Mouse (Mus musculus) lung, postnatal 10 days (tissue): ENCODE data around the gene Vcan.
"Not testable (repeated sequence)": the region's sequence is repeated elsewhere in the genome, so short reads cannot be mapped to it uniquely, and the experiment has no call there.

ENCODE experiments used
- DNase-seq: peaks from one replicate; pipeline ENCODE4 v3.0.0; 2021

The Vcan gene

DNA sequence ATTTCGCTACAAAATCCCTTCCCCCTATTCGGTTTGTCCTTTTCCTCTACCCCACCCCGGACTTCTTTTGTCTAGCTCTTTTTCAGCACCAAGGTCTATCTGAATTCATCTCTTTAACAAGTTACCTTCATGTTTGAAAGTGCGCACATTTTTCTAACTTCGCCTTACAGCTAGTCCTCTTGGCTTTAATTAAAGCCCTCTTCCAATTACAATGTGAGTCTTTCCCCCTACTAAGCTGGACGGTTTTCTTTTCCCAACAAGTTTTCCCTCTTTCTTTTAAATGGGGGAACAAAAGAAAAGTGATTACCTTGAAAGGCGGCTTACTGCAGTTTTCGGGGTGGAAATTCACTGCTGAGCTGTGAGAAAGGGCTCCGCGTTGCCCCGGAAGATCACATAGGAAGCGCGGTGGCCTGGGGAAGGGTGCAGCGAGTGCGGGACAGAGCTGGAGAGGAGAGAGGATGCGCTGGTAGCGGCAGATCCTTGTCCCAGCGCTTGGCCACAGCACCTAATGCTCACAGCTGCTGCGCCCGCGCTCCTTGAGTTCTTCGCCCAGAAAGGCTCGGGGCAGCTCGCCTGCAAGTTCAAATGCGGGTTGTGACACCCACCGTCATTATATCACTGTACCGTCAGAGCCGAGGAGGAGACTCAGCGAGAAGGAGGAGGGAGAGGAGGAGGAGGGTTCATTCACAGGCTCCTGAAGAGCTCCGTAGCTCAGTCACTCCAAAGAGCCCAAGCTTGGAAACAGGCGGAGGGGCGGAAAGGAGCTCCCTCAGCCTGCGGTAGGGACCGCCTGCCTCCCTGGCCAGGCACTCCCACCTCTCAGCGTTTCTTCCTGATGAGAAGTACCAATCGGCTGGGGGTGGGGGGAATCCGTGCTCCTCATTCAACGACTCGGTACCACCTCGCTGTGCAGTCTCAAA is at the start of gene Vcan:
TSS of gene Vcan (minus strand) at position 744 of the 920 bp plus-strand sequence.
- DNase-seq: peak; percentile 33

GRCm38 (mm10) chr13:89791475-89791874 is 49.2 kb upstream of the Vcan start:
- no peak for DNase-seq

- no peak for DNase-seq
Observed at GRCm38 (mm10) chr13:89782886-89783285, 40.6 kb upstream of the Vcan start.

DNA sequence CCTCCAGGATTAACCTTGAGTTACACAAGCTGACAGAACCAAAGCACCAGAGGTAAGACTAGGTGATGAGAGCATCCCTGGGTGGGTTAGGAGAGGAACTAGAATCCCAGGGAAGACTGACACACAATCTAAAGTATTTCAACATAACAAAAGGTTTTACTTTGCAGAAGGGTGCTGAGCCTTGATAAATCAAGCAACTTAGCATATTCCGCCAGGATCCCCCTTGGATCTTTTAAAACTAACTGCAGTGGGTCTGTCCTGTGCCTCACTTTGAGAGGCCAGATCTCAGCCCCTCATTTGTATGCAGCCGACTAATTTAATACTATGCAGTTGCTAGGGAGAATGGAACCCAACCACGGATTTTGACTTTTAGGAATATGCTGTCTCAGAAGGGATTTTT is 38.0 kb upstream of the Vcan start:
- DNase-seq: no peak

- DNase-seq: peak; percentile 76
Observed at GRCm38 (mm10) chr13:89779208-89779911, 37.1 kb upstream of the Vcan start.

- DNase-seq: no peak
Observed at GRCm38 (mm10) chr13:89777764-89778163, 35.5 kb upstream of the Vcan start.

DNA sequence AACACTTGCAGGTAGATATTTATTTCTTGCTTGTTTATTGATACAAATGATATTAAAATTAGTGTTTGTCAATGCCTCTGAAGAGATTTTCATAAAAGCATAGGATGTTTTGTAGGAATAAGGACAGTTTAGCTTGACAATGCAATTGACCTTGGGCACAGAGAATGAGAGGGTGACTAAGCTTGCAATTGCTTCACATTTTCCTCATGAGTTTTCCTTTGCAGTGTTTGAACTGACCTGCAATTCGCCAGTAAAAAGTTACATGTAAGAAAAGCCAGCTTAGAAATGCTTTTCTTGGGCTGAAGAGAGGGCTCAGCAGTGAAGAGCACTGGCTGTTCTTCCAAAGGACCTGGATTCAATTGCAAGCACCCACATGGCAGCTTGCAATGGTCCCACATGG is 34.8 kb upstream of the Vcan start:
- no peak for DNase-seq

DNA sequence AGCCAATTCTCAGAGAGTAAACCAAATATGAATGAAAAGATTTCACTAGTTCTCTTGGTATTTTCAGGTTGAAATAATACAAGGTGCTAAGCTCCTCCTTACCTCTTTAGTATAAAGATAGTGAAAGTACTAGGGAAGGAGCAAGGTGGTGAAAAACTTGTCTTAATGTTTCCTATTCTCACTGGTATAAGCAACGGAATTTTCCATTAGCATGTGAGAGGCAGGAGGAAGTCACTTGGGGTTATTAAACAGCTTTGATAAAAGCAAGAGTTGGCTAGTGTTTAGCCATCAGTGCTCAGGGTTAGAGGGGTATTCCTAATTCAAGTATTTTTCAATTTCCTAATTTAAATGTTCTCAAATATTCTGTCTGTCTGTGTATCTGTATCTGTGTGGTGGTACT is 24.2 kb upstream of the Vcan start:
- no peak for DNase-seq

DNA sequence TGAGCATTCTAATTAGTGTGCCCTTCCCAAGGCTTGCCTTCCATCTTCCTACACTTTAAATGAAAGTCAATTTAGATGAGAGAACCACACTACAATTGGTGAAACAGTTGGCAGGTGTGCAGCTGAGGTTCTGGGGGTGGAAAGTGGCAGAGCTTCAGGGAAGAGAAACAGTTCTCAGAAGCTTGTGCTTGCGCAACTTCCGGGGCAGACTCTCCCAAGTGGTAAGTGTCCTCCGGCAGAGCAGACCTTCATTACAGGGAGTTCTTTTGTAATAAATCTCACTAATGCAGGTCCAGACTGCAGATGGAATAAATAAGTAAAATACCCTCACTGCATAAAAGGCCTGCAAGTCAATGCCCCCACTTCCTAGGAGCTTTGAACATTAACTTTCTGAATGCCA is 23.7 kb upstream of the Vcan start:
- no peak for DNase-seq

GRCm38 (mm10) chr13:89762339-89762738 is 20.0 kb upstream of the Vcan start:
- no peak for DNase-seq

- DNase-seq: no peak
Observed at GRCm38 (mm10) chr13:89756347-89756746, 14.0 kb upstream of the Vcan start.

DNA sequence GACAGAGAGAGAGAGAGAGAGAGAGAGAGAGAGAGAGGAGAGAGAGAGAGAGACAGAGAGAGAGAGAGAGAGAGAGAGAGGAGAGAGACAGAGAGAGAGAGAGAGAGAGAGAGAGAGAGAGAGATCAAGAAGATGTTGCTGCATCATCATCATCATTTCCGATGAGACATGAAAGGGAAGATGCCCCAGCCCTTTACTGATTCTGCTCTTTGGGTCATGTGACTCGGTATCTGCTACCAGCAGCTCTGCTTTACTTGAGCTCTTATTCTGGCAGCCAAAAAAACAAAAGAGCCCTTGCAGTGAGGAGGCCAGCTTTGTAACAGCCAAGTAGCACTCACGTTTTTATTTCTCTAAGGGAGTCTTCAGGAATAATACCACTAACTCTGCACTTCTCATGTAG is 8.3 kb upstream of the Vcan start:
- DNase-seq: not testable (repeated sequence)

DNA sequence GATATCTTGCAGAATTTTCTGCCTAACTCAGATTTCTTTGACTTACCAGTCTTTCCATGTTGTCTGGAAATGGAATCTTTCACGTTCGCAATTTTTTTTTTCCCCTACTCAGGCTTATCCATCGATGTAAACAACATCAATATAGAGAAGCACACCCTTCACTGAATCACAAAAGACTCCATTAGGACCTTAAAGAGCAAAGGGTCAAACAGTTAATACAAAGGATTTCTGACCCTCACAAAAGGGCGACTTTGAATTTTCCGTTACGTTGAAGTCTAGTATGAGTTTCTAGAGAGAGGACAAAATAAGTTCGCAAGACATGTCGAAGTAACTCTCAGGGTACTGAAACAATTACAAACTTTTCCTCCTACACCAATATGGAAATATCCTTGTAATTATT is 892 bp upstream of the Vcan start:
- no peak for DNase-seq

DNA sequence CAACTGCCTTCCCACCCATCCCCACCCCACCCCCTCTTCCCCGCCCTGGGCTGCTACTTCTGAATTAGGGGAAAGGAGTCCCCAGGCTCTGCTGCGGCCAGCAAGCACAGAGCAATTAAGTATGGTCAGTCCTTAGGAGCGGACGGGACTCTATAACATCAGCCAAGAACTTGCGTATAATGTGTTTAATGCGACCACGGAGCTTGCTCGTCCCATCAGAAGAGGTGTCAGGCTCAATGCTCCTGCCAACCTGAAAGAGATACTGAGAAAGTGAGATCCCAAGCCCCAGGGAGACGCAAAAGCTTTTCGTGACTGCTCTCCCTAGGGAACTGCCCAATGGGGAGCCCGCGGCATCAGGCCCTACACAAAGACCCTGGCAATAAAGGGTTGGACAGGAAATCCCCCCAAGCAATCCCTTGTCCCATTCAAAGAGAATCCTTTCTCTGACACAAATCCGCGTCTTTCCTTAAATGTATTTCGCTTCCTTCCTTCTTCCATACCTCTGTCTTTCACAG is 434 bp upstream of the Vcan start:
- no peak for DNase-seq

GRCm38 (mm10) chr13:89741116-89741551 is 1.2 kb downstream of the Vcan start:
- peak; percentile 43 for DNase-seq

GRCm38 (mm10) chr13:89740243-89741115 is 1.8 kb downstream of the Vcan start:
- peak; percentile 84 for DNase-seq

GRCm38 (mm10) chr13:89739696-89740242 is 2.5 kb downstream of the Vcan start:
- DNase-seq: no peak

DNA sequence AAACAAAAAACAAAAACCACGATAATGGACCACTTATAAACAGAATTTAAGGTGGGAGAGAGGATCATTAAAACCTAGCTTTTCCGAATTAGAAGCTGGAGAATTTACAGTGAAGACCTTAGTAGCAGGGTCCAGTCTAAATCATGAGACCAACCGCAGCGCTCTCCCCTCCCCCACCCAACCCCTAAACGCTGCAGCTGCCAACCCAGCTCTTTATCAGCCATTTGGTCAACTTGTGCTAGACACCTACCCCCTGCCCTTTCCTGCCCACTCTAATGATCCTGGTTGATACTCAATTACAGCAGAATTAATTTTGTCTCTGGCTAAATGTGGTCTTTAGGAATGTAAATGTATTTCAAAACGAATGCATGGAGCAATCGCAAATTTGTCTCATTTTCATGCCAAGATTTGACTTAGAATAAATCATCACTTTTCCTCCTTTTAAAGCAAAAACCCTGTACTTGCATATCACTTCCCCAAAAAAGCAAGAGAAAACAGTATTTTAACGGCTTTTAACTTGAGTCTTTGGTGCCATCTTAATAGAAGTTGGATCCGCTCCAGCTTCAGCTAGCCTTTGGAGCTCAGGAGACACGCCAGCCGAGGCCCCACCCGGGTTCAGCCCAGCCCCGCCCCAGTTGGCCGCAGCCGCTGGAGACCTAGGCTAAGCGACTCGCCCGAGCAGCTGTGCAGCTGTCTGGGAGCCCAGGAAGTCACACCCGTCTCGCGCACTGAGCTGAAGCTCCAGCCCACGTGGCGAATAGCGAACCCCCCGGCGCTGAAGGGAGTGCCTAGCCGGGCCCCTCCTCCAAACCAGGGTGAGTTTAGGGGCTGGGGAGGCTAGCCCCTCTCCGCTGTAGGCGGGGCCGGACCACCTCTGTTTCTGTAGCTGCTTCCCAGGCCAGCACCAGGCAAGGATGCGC is 3.3 kb downstream of the Vcan start:
- peak; percentile 94 for DNase-seq

- DNase-seq: no peak
Observed at GRCm38 (mm10) chr13:89738275-89738674, 4.0 kb downstream of the Vcan start.

DNA sequence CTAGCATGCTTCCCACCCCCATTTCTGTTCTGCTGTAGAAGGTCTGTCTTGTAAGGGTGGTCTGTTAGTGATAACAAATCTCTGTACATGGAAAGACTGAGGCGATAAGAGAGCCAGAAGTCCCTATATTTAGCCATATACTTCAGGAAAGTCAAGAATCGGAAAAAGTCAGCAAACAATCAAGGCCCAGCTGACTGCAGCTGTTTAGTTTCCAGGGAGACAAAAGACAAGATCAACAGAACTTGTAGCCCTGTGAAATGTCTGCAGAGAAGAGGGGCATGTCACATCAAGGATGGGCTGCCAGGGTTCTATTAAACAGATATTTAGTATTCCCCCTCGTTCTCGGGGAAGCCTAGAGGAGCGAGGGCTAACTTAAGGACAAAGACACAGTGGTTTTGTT is 7.2 kb downstream of the Vcan start:
- peak; percentile 43 for DNase-seq

DNA sequence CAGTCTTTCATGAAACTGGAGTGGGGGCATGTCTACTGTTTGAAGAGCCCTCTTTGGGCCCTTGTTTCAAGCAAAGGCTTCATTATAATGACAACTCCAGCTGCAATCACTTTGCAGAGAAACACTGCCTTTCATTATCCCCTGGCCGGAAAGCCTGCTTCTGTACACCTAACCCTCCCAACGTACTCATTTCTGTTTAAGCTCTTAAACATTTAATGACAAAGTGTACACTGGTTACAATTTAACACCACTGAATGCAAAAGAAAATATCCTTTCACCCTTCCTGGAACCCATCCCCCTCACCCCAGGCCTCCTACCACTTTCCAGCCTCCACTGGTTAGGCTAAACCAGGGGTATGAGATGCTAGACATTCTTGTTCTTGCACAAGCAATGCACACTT is 15.8 kb downstream of the Vcan start:
- no peak for DNase-seq
